Mouse (Mus musculus): ENCODE results near the gene Anks4b. TPM values are rescaled to one million over a fixed set of nuclear protein-coding genes. Genes with fewer than 3 reads are reported as not detected.

Gene Anks4b
- total RNA-seq (2021): under 1 TPM; 0.16 to 0.32 TPM

GRCm38 (mm10) chr7:120173603-120174244, at the start of gene Anks4b:
Gene Anks4b, plus strand, starts transcription at chr7:120173858.
- no peak for DNase-seq
- intact Hi-C loops (cut with DNase I): no loop called here

- peak; percentile 69 for DNase-seq
- intact Hi-C loops (cut with DNase I): loop anchor here (2.0 to 5.0 kb wide), 2 partner anchors 77 to 200 kb away; partner anchors contain the start of genes Abca14 and Crym
Measured at GRCm38 (mm10) chr7:120124844-120125243, 48.8 kb upstream of the Anks4b start.

- no peak for DNase-seq
Measured at GRCm38 (mm10) chr7:120126976-120127685, 46.5 kb upstream of the Anks4b start.

GRCm38 (mm10) chr7:120127686-120128059, 46.0 kb upstream of the Anks4b start:
- DNase-seq: no peak
- intact Hi-C loops (cut with DNase I): loop anchor here (5.0 kb wide), 1 partner anchor 75 kb away; the partner anchor contains the start of genes Abca14 and Crym

More at GRCm38 (mm10) chr7:120126976-120127685, 46.5 kb upstream of the Anks4b start:
- intact Hi-C loops (cut with DNase I): loop anchor here (5.0 kb wide), 1 partner anchor 75 kb away; the partner anchor contains the start of genes Abca14 and Crym

- intact Hi-C loops (cut with DNase I): loop anchor here (5.0 kb wide), 1 partner anchor 73 kb away; the partner anchor contains the start of genes Abca14 and Crym
- no peak for DNase-seq
Measured at GRCm38 (mm10) chr7:120128951-120129350, 44.7 kb upstream of the Anks4b start.

- DNase-seq: no peak
- intact Hi-C loops (cut with DNase I): no loop called here
Measured at GRCm38 (mm10) chr7:120142743-120143142, 30.9 kb upstream of the Anks4b start.

GRCm38 (mm10) chr7:120145191-120145590, 28.5 kb upstream of the Anks4b start, which contains the start of gene Zp2:
Gene Zp2, minus strand, starts transcription at chr7:120145291.
- intact Hi-C loops (cut with DNase I): no loop called here
- DNase-seq: no peak

- no peak for DNase-seq
- intact Hi-C loops (cut with DNase I): no loop called here
Measured at GRCm38 (mm10) chr7:120150257-120150656, 23.4 kb upstream of the Anks4b start.

GRCm38 (mm10) chr7:120150898-120151297, 22.8 kb upstream of the Anks4b start:
- intact Hi-C loops (cut with DNase I): no loop called here
- no peak for DNase-seq

- intact Hi-C loops (cut with DNase I): no loop called here
- DNase-seq: no peak
Measured at GRCm38 (mm10) chr7:120156841-120157409, 16.7 kb upstream of the Anks4b start.

- DNase-seq: no peak
- intact Hi-C loops (cut with DNase I): no loop called here
Measured at GRCm38 (mm10) chr7:120157575-120158061, 16.0 kb upstream of the Anks4b start.

GRCm38 (mm10) chr7:120158121-120158613, 15.5 kb upstream of the Anks4b start:
- intact Hi-C loops (cut with DNase I): no loop called here
- DNase-seq: no peak

GRCm38 (mm10) chr7:120163581-120164251, 9.9 kb upstream of the Anks4b start:
- intact Hi-C loops (cut with DNase I): no loop called here
- peak; percentile 8 for DNase-seq

GRCm38 (mm10) chr7:120172188-120172700, 1.4 kb upstream of the Anks4b start:
- DNase-seq: no peak
- intact Hi-C loops (cut with DNase I): no loop called here

- intact Hi-C loops (cut with DNase I): no loop called here
- no peak for DNase-seq
Measured at GRCm38 (mm10) chr7:120174723-120175504, 1.3 kb downstream of the Anks4b start.

GRCm38 (mm10) chr7:120177611-120178010, 4.0 kb downstream of the Anks4b start:
- intact Hi-C loops (cut with DNase I): no loop called here
- DNase-seq: no peak

GRCm38 (mm10) chr7:120178935-120179334, 5.3 kb downstream of the Anks4b start:
- no peak for DNase-seq
- intact Hi-C loops (cut with DNase I): no loop called here

GRCm38 (mm10) chr7:120180547-120180946, 6.9 kb downstream of the Anks4b start:
- intact Hi-C loops (cut with DNase I): no loop called here
- no peak for DNase-seq

GRCm38 (mm10) chr7:120181401-120182230, 8.0 kb downstream of the Anks4b start:
- intact Hi-C loops (cut with DNase I): no loop called here
- DNase-seq: no peak
